Mouse (Mus musculus) kidney, embryonic 15.5 days (tissue): ENCODE data around the gene Zfyve16. TPM values are rescaled to one million over a fixed set of nuclear protein-coding genes. Genes with fewer than 3 reads are reported as not detected.

ENCODE experiments used
- ATAC-seq: fragments of 200-750 bp; cut with Nextera tagmentation; replicated peaks from 2 replicates; pipeline ENCODE4 v1.8.0; 2017; ENCODE audit warnings: moderate TSS enrichment; ENCODE audit not compliant: low FRiP score
- H3K27ac ChIP-seq: fragments of 300-500 bp; sonication (generic); 2 replicates; pipeline ENCODE4 v1.5.1; 2015; ENCODE audit warnings: mild to moderate bottlenecking, inconsistent platforms
- H3K27me3 ChIP-seq: fragments of 300-500 bp; sonication (generic); 2 replicates; pipeline ENCODE4 v1.6.1; 2015; ENCODE audit warnings: inconsistent platforms
- H3K36me3 ChIP-seq: fragments of 300-500 bp; sonication (generic); 2 replicates; pipeline ENCODE4 v1.6.1; 2015; ENCODE audit warnings: inconsistent platforms
- H3K4me1 ChIP-seq: fragments of 300-500 bp; sonication (generic); 2 replicates; pipeline ENCODE4 v1.6.1; 2015; ENCODE audit warnings: inconsistent platforms
- H3K4me2 ChIP-seq: fragments of 300-500 bp; sonication (generic); 2 replicates; pipeline ENCODE4 v1.6.1; 2015; ENCODE audit warnings: moderate library complexity, mild to moderate bottlenecking, inconsistent platforms
- H3K4me3 ChIP-seq: fragments of 300-500 bp; sonication (generic); replicated peaks from 2 replicates; pipeline ENCODE4 v1.5.1; 2015; ENCODE audit warnings: mild to moderate bottlenecking, inconsistent platforms
- H3K9ac ChIP-seq: fragments of 300-500 bp; sonication (generic); 2 replicates; pipeline ENCODE4 v1.6.1; 2015; ENCODE audit warnings: mild to moderate bottlenecking, inconsistent platforms
- H3K9me3 ChIP-seq: fragments of 300-500 bp; sonication (generic); replicated peaks from 2 replicates; pipeline ENCODE4 v1.6.1; 2016; ENCODE audit warnings: inconsistent platforms
- WGBS: fragments of 180-500 bp; shearing (Covaris S2); methylation state at CpG from one replicate; pipeline ENCODE4 v1.1.7; 2015; ENCODE audit warnings: mixed read lengths; 5-methylcytosine and 5-hydroxymethylcytosine counted together
- polyA plus RNA-seq: library from polyadenylated mRNA; unstranded; fragments of >200 nt; fragmentation: Nextera tagmentation; extraction: Ambion mirVana; gene quantifications from 2 replicates; pipeline ENCODE4 v1.2.1, GENCODE M21; 2015

Gene Zfyve16
- polyA plus RNA-seq, 1 experiment from 2014 or later, result 11.6 TPM

- Histone ChIP-seq H3K27ac (peak overlapping the region; percentile 99), H3K9ac (peak overlapping the region; percentile 85), H3K4me3 (peak overlapping the region; percentile 81), H3K27me3 (no peaks in the 10 kb centered on the region), H3K4me1 (peaks cover 7% of the 10 kb centered on the region), H3K9me3 (no peaks in the 10 kb centered on the region), H3K4me2 (peak overlapping the region; percentile 71), H3K36me3 (no peaks in the 10 kb centered on the region)
- ATAC-seq, result no peak
- WGBS, result 6% methylated on average over 15 of the region's 15 CpGs
Observed at GRCm38 (mm10) chr13:92531237-92531636, 569 bp upstream of the Zfyve16 start.

- H3K27ac ChIP-seq, result peak overlapping the region; percentile 99
- peak overlapping the region; percentile 81 for H3K4me3 ChIP-seq
- H3K9ac ChIP-seq, result peak overlapping the region; percentile 85
- 2% methylated on average over 37 of the region's 47 CpGs for WGBS
- H3K27me3 ChIP-seq, result no peaks in the 10 kb centered on the region
- peak overlapping the region; percentile 71 for H3K4me2 ChIP-seq
- H3K4me1 ChIP-seq, result peaks cover 7% of the 10 kb centered on the region
- peak; percentile 96 for ATAC-seq
- H3K36me3 ChIP-seq, result no peaks in the 10 kb centered on the region
- no peaks in the 10 kb centered on the region for H3K9me3 ChIP-seq
Observed at GRCm38 (mm10) chr13:92529828-92530720, 594 bp downstream of the Zfyve16 start.

- peaks cover 40% of the 10 kb centered on the region for H3K36me3 ChIP-seq
- H3K27ac ChIP-seq, result no peak overlapping the region
- ATAC-seq, result no peak
- 90% methylated on average over 5 of the region's 5 CpGs for WGBS
- no peak overlapping the region for H3K9ac ChIP-seq
- H3K9me3 ChIP-seq, result no peaks in the 10 kb centered on the region
- no peak overlapping the region for H3K4me3 ChIP-seq
- H3K4me1 ChIP-seq, result no peaks in the 10 kb centered on the region
- no peak overlapping the region for H3K4me2 ChIP-seq
- H3K27me3 ChIP-seq, result no peaks in the 10 kb centered on the region
Observed at GRCm38 (mm10) chr13:92523178-92523813, 7.4 kb downstream of the Zfyve16 start.

GRCm38 (mm10) chr13:92504871-92505270 lies 25.8 kb downstream of the Zfyve16 start:
- Histone ChIP-seq H3K4me2 (no peak overlapping the region), H3K9ac (no peak overlapping the region), H3K4me1 (no peaks in the 10 kb centered on the region), H3K9me3 (no peaks in the 10 kb centered on the region), H3K36me3 (peaks cover 66% of the 10 kb centered on the region), H3K4me3 (no peak overlapping the region), H3K27ac (no peak overlapping the region), H3K27me3 (no peaks in the 10 kb centered on the region)
- no peak for ATAC-seq
- 83% methylated on average over 12 of the region's 12 CpGs for WGBS

GRCm38 (mm10) chr13:92491923-92492322 lies 38.7 kb downstream of the Zfyve16 start:
- H3K27me3 ChIP-seq, result no peaks in the 10 kb centered on the region
- no peak overlapping the region for H3K27ac ChIP-seq
- no peaks in the 10 kb centered on the region for H3K9me3 ChIP-seq
- H3K36me3 ChIP-seq, result peaks cover 42% of the 10 kb centered on the region
- no peak overlapping the region for H3K9ac ChIP-seq
- no peak for ATAC-seq
- no peaks in the 10 kb centered on the region for H3K4me1 ChIP-seq
- 85% methylated on average over 1 of the region's 1 CpGs for WGBS
- no peak overlapping the region for H3K4me3 ChIP-seq
- no peak overlapping the region for H3K4me2 ChIP-seq

- H3K27ac ChIP-seq, result no peak overlapping the region
- no peaks in the 10 kb centered on the region for H3K9me3 ChIP-seq
- no peak overlapping the region for H3K4me3 ChIP-seq
- no peaks in the 10 kb centered on the region for H3K4me1 ChIP-seq
- ATAC-seq, result no peak
- WGBS, result 75% methylated on average over 4 of the region's 4 CpGs
- H3K4me2 ChIP-seq, result no peak overlapping the region
- H3K36me3 ChIP-seq, result peaks cover 46% of the 10 kb centered on the region
- no peak overlapping the region for H3K9ac ChIP-seq
- no peaks in the 10 kb centered on the region for H3K27me3 ChIP-seq
Observed at GRCm38 (mm10) chr13:92490817-92491216, 39.9 kb downstream of the Zfyve16 start.

GRCm38 (mm10) chr13:92483852-92484463 lies 46.7 kb downstream of the Zfyve16 start, which contains the start of gene Fam151b:
TSS of gene Fam151b (minus strand) at chr13:92484015.
- peak within 1 kb of the TSS; percentile 60 for H3K4me2 ChIP-seq
- peak; percentile 100 for ATAC-seq
- 0 out of 2 replicates have a peak within 1 kb of the TSS, but pooled peaks have one; percentile 8 for H3K9ac ChIP-seq

GRCm38 (mm10) chr13:92483348-92483747 lies 47.3 kb downstream of the Zfyve16 start:
- peak overlapping the region; percentile 47 for H3K4me3 ChIP-seq
- H3K9ac ChIP-seq, result no peak overlapping the region
- H3K4me2 ChIP-seq, result peak overlapping the region; percentile 60
- H3K27me3 ChIP-seq, result no peaks in the 10 kb centered on the region
- H3K4me1 ChIP-seq, result no peaks in the 10 kb centered on the region
- H3K27ac ChIP-seq, result peak overlapping the region; percentile 34; the same call in 1 of the 2 replicates
- peak; percentile 65 for ATAC-seq
- 4% methylated on average over 3 of the region's 3 CpGs for WGBS
- peaks cover 10% of the 10 kb centered on the region; the same call in 1 of the 2 replicates for H3K36me3 ChIP-seq
- no peaks in the 10 kb centered on the region for H3K9me3 ChIP-seq

More at GRCm38 (mm10) chr13:92483852-92484463, 46.7 kb downstream of the Zfyve16 start, which contains the start of gene Fam151b:
- Histone ChIP-seq H3K27me3 (no peaks in the 10 kb centered on the region), H3K9me3 (no peaks in the 10 kb centered on the region), H3K36me3 (peaks cover 12% of the 10 kb centered on the region; the same call in 1 of the 2 replicates), H3K4me1 (no peaks in the 10 kb centered on the region), H3K27ac (peak within 1 kb of the TSS; percentile 34), H3K4me3 (peak within 1 kb of the TSS; percentile 47)
- 6% methylated on average over 19 of the region's 19 CpGs for WGBS

GRCm38 (mm10) chr13:92470151-92470550 lies 60.5 kb downstream of the Zfyve16 start:
- Histone ChIP-seq H3K4me2 (no peak overlapping the region), H3K27ac (no peak overlapping the region), H3K9ac (no peak overlapping the region), H3K4me1 (no peaks in the 10 kb centered on the region), H3K4me3 (no peak overlapping the region), H3K36me3 (no peaks in the 10 kb centered on the region), H3K27me3 (no peaks in the 10 kb centered on the region), H3K9me3 (no peaks in the 10 kb centered on the region)
- WGBS, result 52% methylated on average over 2 of the region's 2 CpGs
- ATAC-seq, result no peak

GRCm38 (mm10) chr13:92469381-92469780 lies 61.3 kb downstream of the Zfyve16 start:
- no peak for ATAC-seq

GRCm38 (mm10) chr13:92467891-92468290 lies 62.8 kb downstream of the Zfyve16 start:
- H3K36me3 ChIP-seq, result no peaks in the 10 kb centered on the region
- no peak overlapping the region for H3K27ac ChIP-seq
- H3K4me1 ChIP-seq, result no peaks in the 10 kb centered on the region
- H3K9me3 ChIP-seq, result no peaks in the 10 kb centered on the region
- WGBS, result 66% methylated on average over 9 of the region's 9 CpGs
- no peak overlapping the region for H3K4me3 ChIP-seq
- no peaks in the 10 kb centered on the region for H3K27me3 ChIP-seq
- no peak overlapping the region for H3K4me2 ChIP-seq
- H3K9ac ChIP-seq, result no peak overlapping the region
- ATAC-seq, result no peak

More at GRCm38 (mm10) chr13:92469381-92469780, 61.3 kb downstream of the Zfyve16 start:
- Histone ChIP-seq H3K4me1 (no peaks in the 10 kb centered on the region), H3K9me3 (no peaks in the 10 kb centered on the region), H3K4me2 (no peak overlapping the region), H3K27me3 (no peaks in the 10 kb centered on the region), H3K4me3 (no peak overlapping the region), H3K36me3 (no peaks in the 10 kb centered on the region), H3K27ac (no peak overlapping the region), H3K9ac (no peak overlapping the region)
- 52% methylated on average over 2 of the region's 2 CpGs for WGBS

GRCm38 (mm10) chr13:92464698-92465097 lies 66.0 kb downstream of the Zfyve16 start:
- Histone ChIP-seq H3K4me2 (no peak overlapping the region), H3K4me1 (no peaks in the 10 kb centered on the region), H3K36me3 (no peaks in the 10 kb centered on the region), H3K4me3 (no peak overlapping the region), H3K9me3 (no peaks in the 10 kb centered on the region), H3K9ac (no peak overlapping the region), H3K27me3 (no peaks in the 10 kb centered on the region), H3K27ac (no peak overlapping the region)
- ATAC-seq, result no peak
- 76% methylated on average over 3 of the region's 3 CpGs for WGBS
